Mouse (Mus musculus) MEL (cell line): ENCODE measurements at regions not wholly inside any gene's neighbourhood (a gene's known extent, or its start where the extent isn't known, plus 50 kb on each side); places are given as distances from the start of the nearest gene placed in this dataset.
"Not testable (repeated sequence)": the region's sequence is repeated elsewhere in the genome, so short reads cannot be mapped to it uniquely, and the experiment has no call there.

Experiments used
- DNase-seq: peaks from one replicate; pipeline ENCODE4 v3.0.0; 2011; ENCODE audit warnings: low read depth, low spot score
- H3K27ac ChIP-seq: 2 replicates; pipeline ENCODE4 v1.5.1; 2012; ENCODE audit warnings: low read depth, mild to moderate bottlenecking, control low read depth, low read length, moderate library complexity; ENCODE audit not compliant: control insufficient read depth
- H3K27me3 ChIP-seq, 2 experiments: fragments of 150-350 bp in 1 of 2; sonication (generic) in 1 of 2; 2 replicates each; pipeline ENCODE4 v1.6.1; 2012; ENCODE audit warnings: low read length in 2 of 2, mild to moderate bottlenecking in 2 of 2, improper control_type of control experiment in 1 of 2, moderate library complexity in 1 of 2; ENCODE audit not compliant: insufficient read depth in 2 of 2, control insufficient read depth in 1 of 2
- H3K36me3 ChIP-seq, 2 experiments: 2 replicates each; pipeline ENCODE4 v1.6.1; 2012 to 2014; ENCODE audit warnings: low read length in 2 of 2, improper control_type of control experiment in 1 of 2, inconsistent platforms in 1 of 2, mild to moderate bottlenecking in 1 of 2; ENCODE audit not compliant: insufficient read depth in 2 of 2, control insufficient read depth in 1 of 2
- H3K4me1 ChIP-seq, 2 experiments: fragments of 150-350 bp in 1 of 2; sonication (generic) in 1 of 2; 2 replicates each; pipeline ENCODE4 v1.6.1; 2012; ENCODE audit warnings: low read length in 2 of 2, improper control_type of control experiment in 1 of 2, mild to moderate bottlenecking in 1 of 2; ENCODE audit not compliant: insufficient read depth in 2 of 2, control insufficient read depth in 1 of 2
- H3K4me3 ChIP-seq, 2 experiments: fragments of 150-350 bp in 1 of 2; sonication (generic) in 1 of 2; 2 replicates each; pipeline ENCODE4 v1.5.1; 2012; ENCODE audit warnings: low read depth in 2 of 2, low read length in 2 of 2, mild to moderate bottlenecking in 2 of 2, moderate library complexity in 2 of 2, control low read depth in 1 of 2, improper control_type of control experiment in 1 of 2; ENCODE audit not compliant: control insufficient read depth in 1 of 2, insufficient read depth in 1 of 2
- H3K79me2 ChIP-seq: 2 replicates; pipeline ENCODE4 v1.6.1; 2012; ENCODE audit warnings: mild to moderate bottlenecking, low read length, moderate library complexity; ENCODE audit not compliant: control insufficient read depth, poor library complexity, insufficient read depth
- H3K9ac ChIP-seq: 2 replicates; pipeline ENCODE4 v1.6.1; 2012; ENCODE audit warnings: low read depth, mild to moderate bottlenecking, control low read depth, low read length, moderate library complexity; ENCODE audit not compliant: control insufficient read depth, poor library complexity, severe bottlenecking
- H3K9me3 ChIP-seq: fragments of 150-350 bp; sonication (generic); replicated peaks from 2 replicates; pipeline ENCODE4 v1.6.1; 2012; ENCODE audit warnings: mild to moderate bottlenecking, low read length, improper control_type of control experiment, moderate library complexity; ENCODE audit not compliant: insufficient read depth
- BHLHE40 ChIP-seq: IDR thresholded peaks from 2 replicates; pipeline ENCODE4 v1.6.1; 2012; ENCODE audit warnings: low read depth, mild to moderate bottlenecking, inconsistent platforms, low read length, improper control_type of control experiment, borderline replicate concordance
- CHD2 ChIP-seq: IDR thresholded peaks from 2 replicates; pipeline ENCODE4 v1.6.1; 2011; ENCODE audit warnings: low read length, improper control_type of control experiment
- E2F4 ChIP-seq: IDR thresholded peaks from 2 replicates; pipeline ENCODE4 v1.6.1; 2011; ENCODE audit warnings: low read depth, low read length, improper control_type of control experiment, borderline replicate concordance
- ELF1 ChIP-seq: IDR thresholded peaks from 2 replicates; pipeline ENCODE4 v1.6.1; 2014; ENCODE audit warnings: low read depth, mild to moderate bottlenecking, inconsistent platforms, low read length, improper control_type of control experiment, moderate library complexity
- GABPA ChIP-seq: IDR thresholded peaks from 2 replicates; pipeline ENCODE4 v1.6.1; 2012; ENCODE audit warnings: low read depth, mild to moderate bottlenecking, inconsistent platforms, low read length, improper control_type of control experiment, moderate library complexity
- JUND ChIP-seq: IDR thresholded peaks from 2 replicates; pipeline ENCODE4 v1.6.1; 2011; ENCODE audit warnings: low read depth, mild to moderate bottlenecking, improper control_type of control experiment, low read length
- KAT2A ChIP-seq: conservative IDR thresholded peaks from 2 replicates; pipeline ENCODE4 v1.6.1; 2012; ENCODE audit warnings: low read depth, low read length, improper control_type of control experiment, inconsistent platforms
- MAX ChIP-seq: IDR thresholded peaks from 2 replicates; pipeline ENCODE4 v1.6.1; 2011; ENCODE audit warnings: low read length, improper control_type of control experiment
- MEF2A ChIP-seq: IDR thresholded peaks from 2 replicates; pipeline ENCODE4 v1.6.1; 2014; ENCODE audit warnings: low read depth, mild to moderate bottlenecking, inconsistent platforms, low read length, improper control_type of control experiment; ENCODE audit not compliant: poor library complexity, insufficient replicate concordance, severe bottlenecking; ENCODE audit errors: extremely low read depth
- MXI1 ChIP-seq: IDR thresholded peaks from 2 replicates; pipeline ENCODE4 v1.6.1; 2011; ENCODE audit warnings: mild to moderate bottlenecking, low read depth, low read length, improper control_type of control experiment
- MYB ChIP-seq: IDR thresholded peaks from 2 replicates; pipeline ENCODE4 v1.6.1; 2011; ENCODE audit warnings: mild to moderate bottlenecking, low read depth, low read length, improper control_type of control experiment
- MYC ChIP-seq: IDR thresholded peaks from 2 replicates; pipeline ENCODE4 v1.6.1; 2011; ENCODE audit warnings: low read depth, mild to moderate bottlenecking, low read length, improper control_type of control experiment, moderate library complexity
- POLR2A ChIP-seq, 2 experiments: IDR thresholded peaks; 2 replicates each; pipeline ENCODE4 v1.6.1; 2011 to 2012; ENCODE audit warnings: low read length in 2 of 2, mild to moderate bottlenecking in 2 of 2, control low read depth in 1 of 2, improper control_type of control experiment in 1 of 2, low read depth in 1 of 2, moderate library complexity in 1 of 2; ENCODE audit not compliant: control insufficient read depth in 1 of 2, insufficient read depth in 1 of 2, poor library complexity in 1 of 2
- UBTF ChIP-seq: IDR thresholded peaks from 2 replicates; pipeline ENCODE4 v1.6.1; 2012; ENCODE audit warnings: low read depth, mild to moderate bottlenecking, inconsistent platforms, low read length, improper control_type of control experiment, moderate library complexity, borderline replicate concordance; ENCODE audit not compliant: insufficient read depth
- ZC3H11A ChIP-seq: IDR thresholded peaks from 2 replicates; pipeline ENCODE4 v1.6.1; 2012; ENCODE audit warnings: low read depth, mild to moderate bottlenecking, inconsistent platforms, low read length, improper control_type of control experiment
- ZKSCAN1 ChIP-seq: IDR thresholded peaks from 2 replicates; pipeline ENCODE4 v1.6.1; 2012; ENCODE audit warnings: low read depth, mild to moderate bottlenecking, inconsistent platforms, low read length, improper control_type of control experiment, moderate library complexity
- ZNF384 ChIP-seq: IDR thresholded peaks from 2 replicates; pipeline ENCODE4 v1.6.1; 2012; ENCODE audit warnings: low read depth, mild to moderate bottlenecking, inconsistent platforms, low read length, improper control_type of control experiment

- H3K9ac ChIP-seq = no peak overlapping the region
- no peaks in the 10 kb centered on the region; the same call in 1 of the 2 replicates for H3K79me2 ChIP-seq
- no peak for DNase-seq
- no peaks in the 10 kb centered on the region for H3K27me3 ChIP-seq
- no peak overlapping the region for H3K4me3 ChIP-seq
- no peaks in the 10 kb centered on the region for H3K9me3 ChIP-seq
- H3K36me3 ChIP-seq = no peaks in the 10 kb centered on the region
- no peak overlapping the region for H3K27ac ChIP-seq
- no peak for TF ChIP-seq ZKSCAN1
- TF ChIP-seq UBTF = no peak
- TF ChIP-seq MEF2A = no peak
- TF ChIP-seq ZNF384 = no peak
- TF ChIP-seq POLR2A (IDR thresholded peaks at IDR 0.05; ENCODE audit: control insufficient read depth in 1 of 2, insufficient read depth in 1 of 2, low read depth in 1 of 2, low read length in 2 of 2, poor library complexity in 1 of 2) = no peak
- no peak for TF ChIP-seq MYB
- TF ChIP-seq CHD2 = no peak
- no peak for TF ChIP-seq ELF1
- TF ChIP-seq BHLHE40 = no peak
- no peak for TF ChIP-seq ZC3H11A
- no peak for TF ChIP-seq MAX
- no peak for TF ChIP-seq MXI1
- no peak for TF ChIP-seq GABPA
- TF ChIP-seq KAT2A = no peak
- TF ChIP-seq JUND = no peak
- TF ChIP-seq MYC = no peak
- TF ChIP-seq E2F4 = no peak
- H3K4me1 ChIP-seq = no peaks in the 10 kb centered on the region
These were observed 153.3 kb upstream of the Cntnap5b start for GRCm38 (mm10) chr1:99619221-99619620.

GRCm38 (mm10) chr1:99630971-99631370 lies 141.6 kb upstream of the Cntnap5b start:
- H3K79me2 ChIP-seq, H3K27ac ChIP-seq, H3K9ac ChIP-seq, H3K4me1 ChIP-seq, H3K36me3 ChIP-seq, DNase-seq, H3K9me3 ChIP-seq, H3K27me3 ChIP-seq, H3K4me3 ChIP-seq: not testable (repeated sequence)
